Mouse (Mus musculus): ENCODE results near the gene Tcerg1l.

Tcerg1l gene

GRCm38 (mm10) chr7:138357475-138357874 lies 40.1 kb downstream of the Tcerg1l start:
- no peak for DNase-seq (ENCODE audit: low spot score)

- DNase-seq (ENCODE audit: low spot score), result no peak
Measured at GRCm38 (mm10) chr7:138356655-138357449, 40.7 kb downstream of the Tcerg1l start.

- no peak for DNase-seq (ENCODE audit: low spot score)
Measured at GRCm38 (mm10) chr7:138345451-138345850, 52.1 kb downstream of the Tcerg1l start.

GRCm38 (mm10) chr7:138338451-138338850 lies 59.1 kb downstream of the Tcerg1l start:
- DNase-seq (ENCODE audit: low spot score), result no peak

GRCm38 (mm10) chr7:138337946-138338345 lies 59.6 kb downstream of the Tcerg1l start:
- no peak for DNase-seq (ENCODE audit: low spot score)

- no peak for DNase-seq (ENCODE audit: low spot score)
Measured at GRCm38 (mm10) chr7:138332504-138333168, 64.9 kb downstream of the Tcerg1l start.

GRCm38 (mm10) chr7:138331266-138331665 lies 66.3 kb downstream of the Tcerg1l start:
- no peak for DNase-seq (ENCODE audit: low spot score)

GRCm38 (mm10) chr7:138328637-138329036 lies 68.9 kb downstream of the Tcerg1l start:
- no peak for DNase-seq (ENCODE audit: low spot score)

- DNase-seq (ENCODE audit: low spot score), result no peak
Measured at GRCm38 (mm10) chr7:138326760-138327159, 70.8 kb downstream of the Tcerg1l start.

GRCm38 (mm10) chr7:138313733-138314132 lies 83.8 kb downstream of the Tcerg1l start:
- no peak for DNase-seq (ENCODE audit: low spot score)

GRCm38 (mm10) chr7:138306126-138306525 lies 91.4 kb downstream of the Tcerg1l start:
- DNase-seq (ENCODE audit: low spot score), result no peak

GRCm38 (mm10) chr7:138284790-138285189 lies 112.7 kb downstream of the Tcerg1l start:
- no peak for DNase-seq (ENCODE audit: low spot score)

- no peak for DNase-seq (ENCODE audit: low spot score)
Measured at GRCm38 (mm10) chr7:138275263-138275662, 122.3 kb downstream of the Tcerg1l start.

GRCm38 (mm10) chr7:138271328-138271727 lies 126.2 kb downstream of the Tcerg1l start:
- DNase-seq (ENCODE audit: low spot score), result no peak

GRCm38 (mm10) chr7:138269386-138269785 lies 128.1 kb downstream of the Tcerg1l start:
- DNase-seq (ENCODE audit: low spot score), result no peak

GRCm38 (mm10) chr7:138267976-138268646 lies 129.4 kb downstream of the Tcerg1l start:
- DNase-seq (ENCODE audit: low spot score), result no peak

GRCm38 (mm10) chr7:138248612-138249011 lies 148.9 kb downstream of the Tcerg1l start:
- no peak for DNase-seq (ENCODE audit: low spot score)

- no peak for DNase-seq (ENCODE audit: low spot score)
Measured at GRCm38 (mm10) chr7:138248176-138248575, 149.4 kb downstream of the Tcerg1l start.

- DNase-seq (ENCODE audit: low spot score), result no peak
Measured at GRCm38 (mm10) chr7:138246684-138247083, 150.8 kb downstream of the Tcerg1l start.

- DNase-seq (ENCODE audit: low spot score), result no peak
Measured at GRCm38 (mm10) chr7:138242229-138242628, 155.3 kb downstream of the Tcerg1l start.

- no peak for DNase-seq (ENCODE audit: low spot score)
Measured at GRCm38 (mm10) chr7:138237708-138238225, 159.8 kb downstream of the Tcerg1l start.

GRCm38 (mm10) chr7:138224252-138224651 lies 173.3 kb downstream of the Tcerg1l start:
- DNase-seq (ENCODE audit: low spot score), result no peak

- no peak for DNase-seq (ENCODE audit: low spot score)
Measured at GRCm38 (mm10) chr7:138222951-138223350, 174.6 kb downstream of the Tcerg1l start.

Measured in lung, postnatal 25 days (tissue).